Mouse (Mus musculus) granulocyte monocyte progenitor cell, adult 5-6 weeks (primary cell): ENCODE data around the gene Prpf39. TPM values are rescaled to one million over a fixed set of nuclear protein-coding genes. Genes with fewer than 3 reads are reported as not detected.

Experiments used
- ATAC-seq: replicated peaks from 2 replicates; pipeline ENCODE4 v1.8.0; 2016; ENCODE audit warnings: mild to moderate bottlenecking, moderate TSS enrichment, inconsistent platforms; ENCODE audit not compliant: poor library complexity, severe bottlenecking
- total RNA-seq, 2 experiments: library from RNA; stranded (forward) in 1 of 2; stranded (reverse) in 1 of 2; fragments of 200-712, 200-1000 nt in 1 of 2; fragments of >200 nt in 1 of 2; fragmentation: Nextera tagmentation in 1 of 2; gene quantifications; 2 replicates each; pipeline ENCODE4 v1.2.3; 2014 to 2017

Gene Prpf39
- total RNA-seq, 2 experiments from 2014 or later, result 52.5 to 91.2 TPM

DNA sequence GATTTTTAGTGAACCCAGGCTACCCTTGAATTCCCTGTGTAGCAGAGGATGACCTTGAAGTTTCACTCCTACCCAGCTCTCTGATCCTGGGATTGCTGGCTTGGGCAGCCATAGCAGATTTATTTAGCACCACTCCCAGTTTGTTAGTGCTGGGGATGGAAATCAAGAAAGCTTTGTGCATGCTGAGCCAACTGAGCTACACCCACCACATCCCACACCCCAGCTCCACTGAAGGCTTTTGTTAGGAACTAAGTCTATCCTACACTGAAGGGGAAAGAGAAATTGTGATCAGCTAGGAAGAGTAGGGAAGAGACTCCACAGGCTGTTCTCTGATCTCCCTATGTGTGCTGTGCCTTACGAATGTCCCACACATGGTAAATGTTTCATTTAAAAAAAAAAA lies 76.7 kb downstream of the Prpf39 start:
- no peak for ATAC-seq

Other genes with a start within 250 kb of the Prpf39 start
- gene Gm527, start 118.4 kb upstream of the Prpf39 start, total RNA-seq (2014; fragmentation: Nextera tagmentation), result not detected in 2 replicates
- gene Gm527, start 118.4 kb upstream of the Prpf39 start, total RNA-seq (2017), result 0.73 and 3.9 TPM in 2 replicates
- gene Klhl28, start 70.8 kb upstream of the Prpf39 start, total RNA-seq (2014; fragmentation: Nextera tagmentation), result 7.1 and 9.4 TPM in 2 replicates
- gene Klhl28, start 70.8 kb upstream of the Prpf39 start, total RNA-seq (2017), result 9.0 and 10.0 TPM in 2 replicates
- gene Togaram1, start 70.5 kb upstream of the Prpf39 start, total RNA-seq (2014; fragmentation: Nextera tagmentation), result 24.3 and 29.4 TPM in 2 replicates
- 29.2 and 64.3 TPM in 2 replicates for gene Togaram1, start 70.5 kb upstream of the Prpf39 start, total RNA-seq (2017)
- 232 and 249 TPM in 2 replicates for gene Fkbp3, start 37.7 kb downstream of the Prpf39 start, total RNA-seq (2014; fragmentation: Nextera tagmentation)
- gene Fkbp3, start 37.7 kb downstream of the Prpf39 start, total RNA-seq (2017), result 266 and 303 TPM in 2 replicates
- 33.3 and 36.6 TPM in 2 replicates for gene Fancm, start 39.3 kb downstream of the Prpf39 start, total RNA-seq (2014; fragmentation: Nextera tagmentation)
- gene Fancm, start 39.3 kb downstream of the Prpf39 start, total RNA-seq (2017), result 25.3 and 26.5 TPM in 2 replicates
- 28.0 and 43.1 TPM in 2 replicates for gene Mis18bp1, start 136.3 kb downstream of the Prpf39 start, total RNA-seq (2014; fragmentation: Nextera tagmentation)
- gene Mis18bp1, start 136.3 kb downstream of the Prpf39 start, total RNA-seq (2017), result 66.6 and 73.2 TPM in 2 replicates
- gene Wdr20rt, start 189.2 kb downstream of the Prpf39 start, total RNA-seq (2014; fragmentation: Nextera tagmentation), result not detected in 2 replicates
- gene Wdr20rt, start 189.2 kb downstream of the Prpf39 start, total RNA-seq (2017), result not detected in 2 replicates